Mouse (Mus musculus) B cell, adult 2 months (primary cell): ENCODE measurements around the gene Ap5z1.

Experiments
- DNase-seq, 2 experiments: peaks; one replicate each; pipeline ENCODE4 v3.0.0; 2022

Ap5z1 gene

DNA sequence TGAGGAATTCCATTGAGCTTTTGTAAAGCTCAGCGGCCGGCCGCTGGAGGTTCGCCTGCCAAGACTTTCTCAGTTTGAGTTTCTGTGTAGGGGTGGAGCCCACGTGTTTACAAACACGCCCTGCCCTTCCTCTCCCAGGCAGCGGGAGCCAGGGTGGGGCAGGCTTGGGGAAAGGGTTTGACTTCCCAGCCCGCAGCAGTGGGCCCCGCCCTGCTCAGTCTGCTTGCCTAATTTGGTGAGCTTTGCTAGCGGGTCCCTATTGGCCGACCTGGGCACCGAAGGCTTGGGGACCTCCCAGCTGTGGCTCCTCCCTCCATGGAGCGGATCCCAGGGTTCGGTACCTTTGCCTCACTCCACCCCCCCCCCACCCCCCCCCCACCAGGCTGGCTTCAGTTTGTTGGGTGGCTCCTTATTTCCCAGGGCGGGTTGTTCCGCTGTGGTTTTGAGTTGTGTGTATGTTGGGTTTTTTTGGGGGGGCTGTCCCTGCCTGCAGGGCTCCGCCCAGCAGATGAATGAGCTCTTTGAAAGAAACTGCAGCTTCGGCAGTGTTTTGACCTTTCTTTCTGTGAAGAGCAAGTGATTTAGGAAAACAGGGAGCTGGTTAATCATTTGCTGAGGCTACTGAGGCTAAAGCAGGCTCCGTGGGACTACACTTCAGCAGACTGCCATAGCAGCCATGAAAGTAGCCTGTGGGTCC lies 23.1 kb upstream of the Ap5z1 start:
- peak; percentile 73 to 76 for DNase-seq

DNA sequence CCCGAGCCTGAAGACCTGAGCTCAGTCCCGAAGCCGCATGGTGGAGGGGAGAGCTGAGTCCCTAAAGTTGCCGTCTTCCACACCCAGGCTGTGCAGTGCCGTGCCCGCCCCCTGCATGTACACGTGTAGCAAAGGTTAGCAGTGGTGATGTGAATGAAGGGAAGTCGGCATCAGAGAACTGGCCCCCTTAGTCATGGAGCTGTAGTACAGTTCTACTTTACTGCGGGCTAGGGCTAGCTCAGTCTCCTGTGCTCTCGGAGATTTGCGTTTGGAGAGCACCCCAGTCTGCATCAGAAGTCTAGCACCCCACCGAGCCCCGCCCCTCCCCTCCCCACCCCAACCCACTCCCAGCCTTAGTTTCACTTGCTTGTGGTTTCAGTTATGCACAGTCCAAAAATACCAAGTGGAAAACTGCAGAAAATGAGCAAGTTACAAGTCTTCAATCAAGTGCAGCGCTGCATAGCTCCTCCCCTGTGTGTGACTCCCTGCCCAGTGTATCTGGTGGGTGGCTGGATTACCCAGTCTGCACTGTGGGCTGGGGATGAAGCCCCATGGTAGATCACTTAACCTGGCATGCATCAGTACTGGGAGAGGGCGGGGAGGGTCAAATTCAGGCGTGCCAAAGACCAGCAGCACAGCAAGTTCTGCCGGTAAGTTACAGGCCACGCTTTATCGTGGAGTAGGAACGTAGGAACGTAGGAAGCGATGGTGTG lies 22.3 kb upstream of the Ap5z1 start:
- DNase-seq: peak; percentile 43 to 53

DNA sequence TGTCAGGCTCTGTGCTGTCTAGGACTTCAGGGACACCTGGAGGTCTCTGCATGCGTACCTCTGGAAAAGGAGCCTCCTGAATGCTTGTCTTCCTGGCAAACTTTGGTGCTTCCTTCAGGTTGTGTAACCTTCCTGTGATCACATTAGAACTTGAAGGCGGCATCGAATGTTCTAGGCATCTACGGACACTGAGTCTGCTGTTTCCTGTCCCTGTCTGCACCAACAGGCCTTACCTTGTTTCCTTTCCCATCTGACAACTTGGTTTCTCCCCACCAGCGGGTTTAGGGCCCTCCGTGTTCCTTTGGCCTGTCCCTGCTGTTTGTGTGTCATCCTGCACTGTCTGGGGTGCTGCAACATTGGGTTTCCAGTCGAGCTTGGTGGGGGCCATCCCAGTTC lies 21.7 kb upstream of the Ap5z1 start:
- no peak for DNase-seq

DNA sequence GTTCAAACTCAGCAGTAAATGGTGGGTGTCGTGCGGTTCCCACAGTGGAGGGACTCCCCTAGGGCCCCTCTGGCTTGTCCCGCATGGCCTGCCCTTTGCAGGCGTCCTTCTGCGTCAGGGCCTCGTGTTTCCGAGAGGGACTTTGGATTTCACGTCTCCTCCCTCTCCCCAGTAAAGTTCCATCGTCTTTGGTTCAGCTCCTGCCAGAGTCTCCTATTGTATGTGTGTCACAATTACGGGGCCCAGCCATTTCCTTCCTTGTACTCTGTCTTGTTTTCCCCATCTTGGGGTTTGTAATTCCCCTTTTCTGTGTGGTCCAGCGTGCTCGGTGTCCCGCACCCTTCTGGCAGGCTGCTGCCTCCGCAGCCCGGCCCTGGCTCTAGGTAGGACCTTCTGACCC lies 20.2 kb upstream of the Ap5z1 start:
- no peak for DNase-seq

DNA sequence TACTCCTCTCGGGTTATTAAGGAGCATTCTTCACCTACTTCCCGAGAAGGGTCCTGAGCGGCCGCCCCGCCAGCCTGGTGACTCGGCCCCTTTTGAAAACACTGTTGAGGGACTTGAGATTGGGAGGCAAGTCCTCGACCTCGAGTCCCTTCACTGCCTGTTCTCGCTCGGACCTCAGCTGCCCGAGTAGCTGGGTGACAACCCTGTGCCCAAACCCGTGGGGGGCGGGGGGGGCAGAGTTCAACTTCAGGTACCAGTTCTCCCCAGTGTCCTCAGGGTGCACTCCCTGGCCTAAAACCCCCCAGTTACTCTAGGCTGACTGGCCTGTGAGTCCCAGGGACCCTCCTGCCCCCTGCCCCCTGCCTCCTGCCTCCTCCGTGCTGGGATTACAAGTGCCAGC lies 19.8 kb upstream of the Ap5z1 start:
- no peak for DNase-seq

DNA sequence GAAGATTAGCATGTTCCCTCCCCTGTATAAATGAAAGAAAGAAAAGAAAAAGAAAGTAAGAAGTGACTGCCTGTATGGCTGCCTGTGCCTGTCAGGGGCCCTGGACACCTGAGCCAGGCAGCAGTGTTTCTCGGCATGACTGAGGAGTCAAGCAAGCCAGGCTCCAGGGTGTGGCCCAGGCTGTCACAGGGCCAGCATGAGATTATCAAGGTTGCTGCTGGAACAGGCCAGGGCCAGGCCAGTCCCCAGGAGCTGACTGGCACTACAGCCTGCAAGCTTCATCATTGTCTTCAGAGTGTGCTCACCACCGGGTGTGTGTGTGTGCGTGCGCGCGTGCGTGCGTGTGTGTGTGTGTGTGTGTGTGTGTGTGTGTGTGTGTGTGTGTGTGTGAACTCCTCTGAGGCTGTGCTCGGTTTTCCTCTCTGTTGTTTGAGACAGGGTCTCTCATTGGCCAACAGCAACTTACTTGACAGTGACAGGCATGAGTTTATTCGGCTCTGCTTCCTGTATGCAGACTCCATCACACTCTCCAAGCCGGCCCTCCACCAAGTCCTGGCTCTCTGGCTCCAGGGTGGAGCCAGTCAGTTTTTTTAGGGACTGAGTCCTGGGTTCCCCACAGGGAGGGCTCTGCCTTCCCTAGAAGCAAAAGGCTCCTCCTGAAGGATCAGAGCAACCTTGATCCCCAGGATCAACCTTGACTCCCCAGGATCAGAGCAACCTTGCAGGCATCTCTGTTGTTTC lies 18.8 kb upstream of the Ap5z1 start:
- no peak for DNase-seq

DNA sequence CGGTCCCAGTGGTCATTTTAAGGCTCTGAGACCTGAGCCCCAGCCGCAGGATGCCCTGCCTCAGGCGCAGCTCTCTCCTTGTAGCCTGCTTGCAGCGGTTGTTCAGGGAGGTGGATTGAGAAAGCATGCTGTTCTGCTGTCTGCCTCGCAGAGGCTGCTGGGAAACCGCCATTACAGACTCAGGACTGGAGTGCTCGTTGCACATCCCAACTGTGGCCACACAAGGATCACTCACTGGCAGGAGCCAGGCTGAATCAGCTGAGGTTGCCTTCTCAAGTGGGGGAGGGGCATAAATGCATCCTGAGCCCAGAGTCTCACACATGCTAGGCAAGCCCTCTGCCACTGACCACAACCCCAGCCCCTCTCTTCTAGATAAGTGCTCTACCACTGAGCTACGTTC lies 18.0 kb upstream of the Ap5z1 start:
- no peak for DNase-seq

DNA sequence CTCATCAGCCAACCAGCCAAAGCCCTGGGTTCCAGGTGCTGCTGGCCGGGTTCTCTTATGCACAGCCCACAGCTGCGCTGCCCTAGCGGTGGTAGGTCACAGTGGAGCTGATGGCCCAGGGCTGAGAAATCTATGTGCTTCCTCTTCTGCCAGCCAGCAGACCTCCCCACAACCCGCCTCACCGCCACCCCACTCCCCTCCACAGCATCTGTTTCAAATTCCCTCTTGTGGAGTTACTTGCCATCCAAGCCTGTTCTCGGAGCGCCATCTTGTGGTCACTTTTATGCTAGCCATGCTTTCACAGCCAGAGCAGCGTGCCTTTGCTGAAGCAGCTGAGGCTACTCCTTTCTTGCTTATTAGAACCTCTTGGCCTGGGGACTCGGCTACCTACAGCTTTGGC lies 15.7 kb upstream of the Ap5z1 start:
- peak; percentile 93 to 95 for DNase-seq

DNA sequence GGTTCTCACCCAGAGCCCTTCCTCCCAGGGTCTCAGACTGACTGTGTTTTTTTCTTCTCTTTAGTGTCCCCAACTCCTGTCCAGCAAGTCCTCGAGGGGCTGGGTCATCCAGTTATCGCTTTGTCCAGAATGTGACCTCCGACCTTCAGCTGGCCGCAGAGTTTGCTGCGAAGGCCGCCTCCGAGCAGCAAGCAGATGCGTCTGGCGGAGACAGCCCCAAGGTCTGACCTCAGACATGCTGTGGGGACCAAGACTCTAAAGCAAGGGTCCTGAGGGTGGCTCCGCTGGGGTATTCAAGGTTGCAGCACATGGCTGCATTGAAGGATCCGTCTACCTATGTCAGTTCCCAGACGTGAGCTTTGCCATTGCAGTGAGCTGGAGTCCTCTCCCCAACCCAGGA lies 15.1 kb upstream of the Ap5z1 start:
- DNase-seq: no peak

DNA sequence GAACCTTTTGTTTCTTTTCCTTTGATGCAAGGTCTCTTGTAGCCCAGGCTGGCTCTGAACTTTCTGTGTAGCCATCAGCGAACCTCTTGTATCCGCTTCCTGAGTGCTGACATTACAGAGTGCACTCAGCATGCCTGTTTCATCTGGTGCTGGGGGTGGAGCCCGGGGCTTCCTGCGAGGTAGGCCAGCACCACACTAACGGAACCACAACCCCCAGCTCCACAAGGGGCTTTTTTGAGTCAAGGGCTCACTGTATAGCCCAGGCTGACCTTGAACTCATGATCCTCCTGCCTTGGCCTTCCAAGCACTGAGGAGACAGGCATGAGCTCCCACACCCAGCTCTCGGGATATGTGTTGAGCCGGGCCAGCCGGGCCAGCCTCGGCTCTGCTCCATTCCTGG lies 12.9 kb upstream of the Ap5z1 start:
- DNase-seq: no peak

DNA sequence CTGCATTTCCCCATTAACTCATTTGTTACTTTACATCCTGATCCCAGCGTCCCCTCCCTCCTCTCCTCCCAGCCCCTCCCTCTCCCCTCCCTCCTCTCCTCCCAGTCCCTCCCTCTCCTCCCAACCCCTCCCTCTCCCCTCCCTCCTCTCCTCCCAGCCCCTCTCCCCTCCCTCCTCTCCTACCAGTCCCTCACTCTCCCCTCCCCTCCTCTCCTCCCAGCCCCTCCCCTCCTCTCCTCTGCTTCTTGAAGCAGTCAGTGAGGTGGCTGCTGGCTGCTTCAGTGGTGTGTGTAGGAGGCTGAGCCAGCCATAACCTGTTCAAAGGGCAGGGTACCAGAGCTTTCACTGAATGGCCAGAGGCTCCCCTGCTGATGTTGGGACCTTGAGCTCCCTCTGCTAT lies 12.0 kb upstream of the Ap5z1 start:
- DNase-seq: no peak

DNA sequence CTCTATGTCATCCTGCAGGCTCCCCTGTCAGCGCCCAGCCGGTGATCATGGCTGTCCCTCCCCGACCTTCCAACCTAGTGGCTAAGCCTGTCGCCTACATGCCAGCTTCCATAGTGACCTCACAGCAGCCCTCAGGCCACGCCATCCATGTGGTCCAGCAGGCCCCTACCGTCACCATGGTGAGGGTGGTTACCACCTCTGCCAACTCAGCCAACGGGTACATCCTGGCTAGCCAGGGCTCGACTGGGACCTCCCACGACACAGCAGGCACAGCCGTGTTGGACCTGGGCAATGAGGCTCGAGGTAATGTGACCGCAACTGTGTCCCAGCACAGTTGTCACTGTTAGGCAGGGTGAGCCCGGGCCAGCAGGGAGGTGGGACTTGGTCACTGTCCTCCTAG lies 10.0 kb upstream of the Ap5z1 start:
- DNase-seq: no peak

DNA sequence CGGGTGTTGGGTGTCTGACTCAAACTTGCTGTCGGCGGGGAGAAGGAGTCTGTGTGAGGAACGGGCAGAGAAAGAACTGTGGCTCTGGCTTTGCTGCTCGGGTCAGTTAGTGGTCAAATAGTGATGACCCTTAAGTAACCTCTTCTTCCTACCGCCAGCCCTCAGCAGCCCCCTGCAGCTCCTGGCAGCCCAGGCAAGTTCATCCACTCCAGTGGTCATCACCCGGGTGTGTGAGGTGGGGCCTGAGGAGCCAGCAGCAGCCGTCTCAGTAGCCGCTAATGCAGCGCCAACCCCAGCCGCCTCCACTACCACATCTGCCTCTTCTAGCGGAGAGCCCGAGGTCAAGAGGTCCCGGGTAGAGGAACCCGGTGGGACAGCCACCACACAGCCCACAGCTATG lies 7.4 kb upstream of the Ap5z1 start:
- no peak for DNase-seq

DNA sequence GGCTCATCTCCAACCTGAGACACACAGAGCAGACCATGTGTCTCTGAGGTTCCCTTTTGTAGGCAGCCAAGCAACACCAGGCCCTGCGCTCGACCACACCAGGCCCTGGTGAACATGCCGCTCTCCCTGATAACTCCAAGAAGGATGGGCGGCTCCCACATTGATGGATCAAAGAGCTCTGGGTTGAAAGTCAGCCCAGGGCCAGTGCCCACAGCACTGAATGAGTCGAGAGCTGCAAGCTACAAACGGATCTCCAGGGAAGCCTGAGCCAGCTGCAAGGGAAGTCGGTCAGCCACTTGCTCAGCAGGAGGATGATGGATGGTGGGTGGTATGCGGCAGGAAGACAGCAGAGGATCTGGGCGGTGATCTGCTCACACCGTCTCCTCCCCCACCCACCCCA lies 6.4 kb upstream of the Ap5z1 start:
- no peak for DNase-seq

DNA sequence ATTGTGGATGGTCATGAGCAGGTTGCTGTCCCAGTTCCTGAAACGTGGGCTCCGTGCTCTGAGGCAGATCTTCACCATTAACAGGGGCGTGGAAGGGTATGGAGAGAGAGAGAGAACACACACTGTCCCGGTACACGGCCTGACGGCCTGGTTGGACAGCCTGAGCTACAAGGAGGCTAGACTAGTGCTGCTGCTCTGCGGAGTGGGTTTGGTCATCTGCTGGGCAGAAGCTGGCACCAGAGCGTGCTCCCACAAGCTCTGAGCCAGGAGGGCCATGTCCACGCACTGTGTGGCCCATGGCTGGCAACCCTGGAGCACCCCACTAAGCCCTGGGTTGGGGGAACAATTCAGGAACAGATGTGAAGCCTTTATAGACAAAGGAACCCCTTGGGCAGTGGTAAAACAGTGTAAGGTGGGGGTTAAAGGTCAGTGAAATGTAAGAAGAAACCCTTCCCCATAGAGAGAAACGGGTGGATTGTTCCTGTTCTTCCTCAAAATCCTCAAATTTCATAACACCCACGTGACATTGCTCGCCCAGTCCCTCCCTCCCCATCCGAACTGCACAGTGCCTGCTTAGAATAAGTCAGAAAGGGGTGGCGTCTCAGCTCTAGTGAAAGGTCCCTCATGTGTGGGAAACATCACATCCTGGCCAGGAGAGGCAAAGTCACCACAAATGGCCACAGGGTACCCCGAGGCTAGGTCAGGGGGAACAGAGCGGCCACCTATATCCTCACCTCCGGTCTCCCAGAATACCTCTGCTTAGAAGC lies 4.8 kb upstream of the Ap5z1 start:
- DNase-seq: no peak

DNA sequence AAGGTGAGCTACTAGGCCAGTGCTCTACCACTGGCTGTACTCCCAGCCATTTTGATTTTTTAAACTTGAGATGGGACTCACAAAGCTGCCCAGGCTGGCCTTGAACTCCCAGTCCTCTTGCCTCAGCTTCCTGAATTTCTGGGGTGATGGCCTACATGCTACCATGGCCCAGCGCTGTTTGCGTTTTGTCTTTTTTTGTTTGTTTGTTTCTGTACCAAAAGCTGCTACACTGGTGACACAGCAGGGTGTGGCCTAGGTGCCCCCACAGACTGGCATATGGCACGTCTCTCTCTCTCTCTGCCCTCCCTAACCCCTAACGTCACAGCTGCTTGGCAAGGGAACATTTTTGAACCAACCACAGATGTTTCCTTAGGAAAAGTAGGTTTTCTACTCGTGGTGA lies 3.9 kb upstream of the Ap5z1 start:
- no peak for DNase-seq

DNA sequence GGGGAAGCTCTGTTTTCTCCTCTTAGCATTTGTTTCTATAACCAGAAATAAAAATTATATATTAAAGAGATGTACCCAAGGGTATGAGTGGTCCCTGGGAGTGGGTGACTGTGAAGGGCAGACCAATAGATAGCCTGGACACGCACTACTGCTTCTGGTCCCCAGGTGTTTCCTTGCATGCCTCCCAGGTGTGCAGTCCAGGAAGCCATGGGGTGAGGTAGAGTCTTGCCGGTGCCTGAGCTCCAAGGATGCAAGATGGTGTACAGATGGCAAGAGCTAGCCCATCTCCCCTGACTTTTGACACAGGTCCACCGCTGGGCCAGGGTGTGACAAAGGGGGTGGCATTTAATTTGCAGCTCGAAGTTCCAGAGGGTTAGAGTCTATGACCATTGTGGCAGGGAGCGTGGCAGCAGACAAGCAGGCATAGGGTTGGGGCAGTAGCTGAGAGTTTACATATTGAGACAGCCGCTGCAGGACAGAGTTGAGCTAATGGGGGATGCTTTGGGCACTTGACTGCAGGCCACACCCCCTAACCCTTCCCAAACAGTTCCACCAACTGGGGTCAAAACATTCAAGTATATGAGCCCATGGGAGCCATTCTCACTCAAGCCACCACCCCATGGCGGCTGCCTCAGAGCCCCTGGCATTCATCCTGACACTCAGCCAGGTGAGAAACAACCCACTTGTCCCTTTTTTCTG lies 1.7 kb upstream of the Ap5z1 start:
- no peak for DNase-seq

DNA sequence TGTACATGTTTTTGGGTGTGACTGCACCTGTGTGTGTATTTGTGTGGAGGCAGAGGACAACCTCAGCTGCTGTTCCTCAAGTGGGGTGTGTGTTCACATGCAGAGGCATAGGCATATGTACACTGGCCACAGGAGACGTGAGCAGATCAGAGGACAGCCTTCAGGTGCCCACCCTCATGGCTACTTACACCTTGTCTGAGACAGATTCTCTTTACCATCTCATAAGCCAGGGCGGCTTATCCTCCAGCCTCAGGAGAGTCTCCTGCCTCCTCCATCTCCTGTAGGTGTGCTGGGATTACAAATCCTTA lies 1.1 kb upstream of the Ap5z1 start:
- DNase-seq: no peak

DNA sequence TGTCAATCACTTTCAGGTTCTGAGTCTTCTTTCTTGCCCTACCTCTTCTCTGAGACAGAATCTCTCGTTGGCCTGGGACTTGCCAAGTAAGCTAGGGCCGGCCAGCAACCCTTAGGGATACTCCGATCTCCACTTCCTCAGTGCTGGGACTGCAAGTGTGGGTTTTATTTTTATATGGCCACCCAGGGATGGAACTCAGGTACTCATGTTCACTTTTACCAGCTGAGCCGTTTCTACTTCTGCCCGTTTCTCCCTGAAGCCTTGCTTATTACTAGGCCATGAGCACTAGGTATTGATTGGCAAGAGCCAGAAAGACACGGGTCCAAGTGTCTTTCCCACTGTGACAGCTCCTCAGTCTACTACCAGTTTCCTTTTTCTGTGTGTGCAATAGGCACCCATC lies 733 bp upstream of the Ap5z1 start:
- no peak for DNase-seq

DNA sequence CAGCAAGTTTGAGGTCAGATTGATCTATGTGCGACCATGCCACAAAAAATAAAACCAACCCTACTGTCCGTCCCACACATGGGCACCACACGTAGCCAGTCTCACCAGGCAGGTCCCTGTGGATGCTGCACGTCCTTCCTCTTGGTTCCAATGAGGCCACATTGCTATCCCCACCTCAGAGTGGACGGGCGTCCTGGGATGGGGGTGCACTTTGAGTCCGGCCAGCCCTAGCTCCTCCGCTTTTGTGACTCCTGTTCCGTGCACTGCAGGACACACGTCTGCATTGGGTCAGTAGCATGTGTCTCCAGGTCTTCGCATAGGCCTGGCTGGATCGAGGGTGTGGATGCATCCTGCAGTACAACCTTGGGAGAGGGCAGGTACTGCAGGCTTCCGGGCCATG lies 4.6 kb downstream of the Ap5z1 start:
- no peak for DNase-seq

DNA sequence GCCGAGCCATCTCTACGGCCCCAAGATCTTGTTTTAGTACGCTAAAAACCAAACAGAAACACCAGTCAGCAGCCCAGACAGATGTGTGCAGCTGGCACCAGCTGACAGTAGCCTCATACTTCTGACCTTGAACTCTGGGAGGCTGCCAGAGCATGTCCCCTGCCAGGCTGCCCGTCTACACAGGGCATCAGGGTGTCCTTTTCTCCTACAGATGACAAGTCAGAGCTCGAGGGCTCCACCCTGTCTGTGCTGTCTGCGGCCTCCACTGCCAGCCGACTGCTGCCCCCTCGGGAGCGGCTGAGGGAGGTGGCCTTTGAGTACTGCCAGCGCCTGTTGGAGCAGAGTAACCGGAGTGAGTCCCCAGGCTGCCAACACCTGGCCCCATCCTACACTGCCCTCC lies 6.1 kb downstream of the Ap5z1 start:
- no peak for DNase-seq

DNA sequence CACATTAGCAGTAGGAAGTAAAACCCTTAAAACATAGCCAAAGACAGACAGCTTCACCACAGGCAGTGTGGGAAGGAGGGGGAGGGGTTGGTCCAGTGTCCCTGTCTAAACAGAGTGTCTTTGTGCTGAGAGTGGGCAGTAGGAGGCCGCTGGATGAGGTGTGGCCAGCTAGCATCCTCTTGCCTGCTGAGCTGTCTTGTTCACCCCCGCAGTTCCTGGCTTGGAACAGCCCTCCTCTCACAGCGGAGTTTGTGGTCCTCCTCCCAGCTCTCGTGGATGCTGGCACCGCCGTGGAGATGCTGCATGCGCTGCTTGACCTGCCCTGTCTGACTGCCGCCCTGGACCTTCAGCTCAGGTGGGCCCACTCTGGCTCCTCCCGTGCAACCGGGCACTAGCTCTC lies 10.0 kb downstream of the Ap5z1 start:
- no peak for DNase-seq

DNA sequence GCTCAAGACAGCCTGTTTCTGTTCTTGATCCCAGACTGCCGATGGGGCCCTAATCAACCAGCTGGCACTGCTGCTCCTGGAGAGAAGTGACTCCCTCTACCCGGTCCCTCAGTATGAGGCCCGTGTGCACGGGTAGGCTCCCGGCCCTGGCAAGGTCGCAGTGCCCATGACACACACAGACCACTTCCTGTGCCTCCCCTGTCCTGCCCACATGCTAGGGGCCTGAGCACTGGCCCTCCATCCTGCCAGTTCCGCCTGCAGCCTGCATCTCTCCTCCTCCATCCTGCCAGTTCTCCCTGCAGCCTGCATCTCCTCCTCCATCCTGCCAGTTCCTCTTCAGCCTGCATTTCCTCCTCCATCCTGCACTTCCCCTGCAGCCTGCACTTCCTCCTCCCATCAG lies 11.9 kb downstream of the Ap5z1 start:
- DNase-seq: no peak
